Mouse (Mus musculus): ENCODE results near the gene Car6. TPM values are rescaled to one million over a fixed set of nuclear protein-coding genes. Genes with fewer than 3 reads are reported as not detected.

The Car6 gene
- polyA plus RNA-seq, 1 experiment from 2014 or later, result not detected

DNA sequence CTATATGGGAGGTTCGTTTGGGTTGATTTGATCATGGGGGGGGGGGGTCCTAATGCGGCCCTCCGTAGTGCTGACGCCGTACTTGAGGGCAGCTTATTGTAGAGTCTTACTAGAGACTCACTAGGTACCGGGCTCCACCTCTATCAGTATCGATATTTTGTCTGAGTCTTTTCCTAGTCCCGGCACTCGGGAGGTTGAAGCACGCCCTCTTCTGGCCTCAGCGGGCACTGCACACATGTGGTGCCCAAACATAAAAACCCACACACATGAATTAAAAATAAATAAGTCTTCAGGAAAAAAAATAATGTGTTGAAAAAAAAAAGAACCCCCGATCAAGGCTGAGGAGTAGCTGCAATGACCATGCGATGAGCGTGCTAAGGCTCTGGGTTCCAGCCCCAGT is 27.1 kb downstream of the Car6 start:
- Histone ChIP-seq H3K27ac (no peak overlapping the region), H3K36me3 (no peaks in the 10 kb centered on the region), H3K4me3 (replicated peaks) (no peak overlapping the region), H3K9me3 (no peaks in the 10 kb centered on the region), H3K4me1 (replicated peaks) (no peaks in the 10 kb centered on the region), H3K9ac (replicated peaks) (no peak overlapping the region), H3K4me2 (replicated peaks) (no peak overlapping the region), H3K27me3 (no peaks in the 10 kb centered on the region)
- no peak for ATAC-seq
- 94% methylated on average over 14 of the region's 14 CpGs for WGBS

DNA sequence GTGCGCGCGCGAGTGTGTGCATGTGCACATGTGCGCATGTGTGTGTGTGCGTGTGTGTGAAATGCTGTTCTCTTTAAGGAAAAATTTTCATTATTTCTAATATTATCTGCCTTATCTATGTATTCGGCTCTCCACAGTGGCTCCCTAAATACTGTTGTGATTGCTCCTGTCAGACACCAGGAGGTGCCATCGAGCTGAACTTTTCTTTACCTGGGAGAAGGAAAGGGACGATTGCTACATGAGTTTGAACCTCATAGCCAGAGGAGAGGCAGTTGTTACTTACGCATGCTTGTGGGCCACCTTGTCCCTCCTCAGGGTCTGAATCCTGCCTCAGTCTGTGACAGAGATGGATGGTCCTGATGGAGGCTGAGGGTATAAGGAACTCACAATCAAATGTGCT is 27.9 kb downstream of the Car6 start:
- Histone ChIP-seq H3K27ac (no peak overlapping the region), H3K36me3 (no peaks in the 10 kb centered on the region), H3K4me1 (replicated peaks) (no peaks in the 10 kb centered on the region), H3K4me3 (replicated peaks) (no peak overlapping the region), H3K4me2 (replicated peaks) (no peak overlapping the region), H3K9me3 (no peaks in the 10 kb centered on the region), H3K27me3 (no peaks in the 10 kb centered on the region), H3K9ac (replicated peaks) (no peak overlapping the region)
- no peak for ATAC-seq
- WGBS, result 61% methylated on average over 10 of the region's 10 CpGs

DNA sequence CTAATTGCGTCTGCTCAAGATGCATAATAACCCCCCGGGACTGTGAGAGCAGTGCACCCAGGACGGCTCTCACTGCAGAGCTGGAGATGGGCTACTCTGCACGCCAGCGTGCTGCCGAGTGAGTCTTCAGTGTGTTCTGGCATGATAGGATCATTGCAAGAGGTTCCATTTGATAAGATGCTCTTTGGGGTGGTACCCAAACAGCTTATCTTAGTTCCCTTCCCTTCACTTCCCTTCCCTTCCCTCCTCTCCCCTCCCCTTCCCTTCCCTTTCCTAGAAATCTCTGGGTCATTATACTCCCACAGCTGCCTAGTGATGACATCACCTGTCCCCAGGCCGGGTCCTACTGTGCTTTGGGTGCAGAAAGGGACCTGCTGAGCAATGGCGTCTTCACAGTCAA is 29.0 kb downstream of the Car6 start:
- Histone ChIP-seq H3K4me1 (replicated peaks) (no peaks in the 10 kb centered on the region), H3K27me3 (no peaks in the 10 kb centered on the region), H3K27ac (no peak overlapping the region), H3K4me3 (replicated peaks) (no peak overlapping the region), H3K4me2 (replicated peaks) (no peak overlapping the region), H3K36me3 (no peaks in the 10 kb centered on the region), H3K9ac (replicated peaks) (no peak overlapping the region), H3K9me3 (no peaks in the 10 kb centered on the region)
- WGBS, result 83% methylated on average over 8 of the region's 8 CpGs
- no peak for ATAC-seq

DNA sequence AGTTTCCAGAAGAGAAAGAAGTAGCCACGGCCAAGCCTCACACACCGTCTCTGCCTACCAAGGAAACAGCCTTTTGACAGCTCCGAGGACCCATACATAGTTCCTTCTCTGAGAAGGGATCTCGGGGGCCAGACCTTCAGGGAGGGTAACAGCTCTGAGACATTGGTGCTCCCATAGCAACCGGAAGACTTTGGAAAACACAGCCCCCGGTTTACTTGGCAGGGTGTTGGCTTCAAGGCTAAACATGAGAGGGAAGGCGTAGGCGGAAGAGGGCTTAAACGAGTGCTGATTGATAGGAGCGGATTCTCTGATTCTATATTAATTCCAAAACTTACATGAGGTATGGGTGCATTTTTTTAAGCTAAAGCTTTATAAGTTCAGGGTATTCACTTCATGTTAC is 32.7 kb downstream of the Car6 start:
- Histone ChIP-seq H3K9ac (replicated peaks) (no peak overlapping the region), H3K27me3 (no peaks in the 10 kb centered on the region), H3K4me1 (replicated peaks) (no peaks in the 10 kb centered on the region), H3K36me3 (no peaks in the 10 kb centered on the region), H3K4me3 (replicated peaks) (no peak overlapping the region), H3K27ac (no peak overlapping the region), H3K4me2 (replicated peaks) (no peak overlapping the region), H3K9me3 (peaks cover 5% of the 10 kb centered on the region)
- 74% methylated on average over 10 of the region's 10 CpGs for WGBS
- ATAC-seq, result no peak

DNA sequence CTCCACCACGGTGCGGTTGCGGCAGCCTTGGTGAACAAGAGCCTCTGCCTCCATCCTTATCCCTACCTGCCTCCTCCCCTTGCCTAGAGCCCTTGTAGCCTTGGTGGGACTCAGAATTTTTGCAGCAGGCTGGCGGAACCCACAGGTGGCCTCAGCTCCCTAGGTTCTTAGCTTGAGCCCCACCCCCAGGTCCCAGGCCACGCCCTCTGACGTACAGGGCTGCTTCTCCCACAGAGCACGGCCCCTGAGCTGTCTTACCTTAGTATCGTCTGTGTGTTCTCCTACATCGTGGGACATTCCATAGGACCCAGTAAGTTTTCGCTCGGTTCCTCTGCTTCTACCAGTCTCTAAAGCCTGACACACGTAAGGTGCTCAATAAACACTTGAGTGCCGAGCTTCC is 36.3 kb downstream of the Car6 start:
- WGBS, result 28% methylated on average over 13 of the region's 13 CpGs
- Histone ChIP-seq H3K4me1 (replicated peaks) (no peaks in the 10 kb centered on the region), H3K9ac (replicated peaks) (no peak overlapping the region), H3K4me2 (replicated peaks) (no peak overlapping the region), H3K4me3 (replicated peaks) (no peak overlapping the region), H3K36me3 (no peaks in the 10 kb centered on the region), H3K27me3 (no peaks in the 10 kb centered on the region), H3K27ac (no peak overlapping the region), H3K9me3 (peaks cover 5% of the 10 kb centered on the region)
- no peak for ATAC-seq

DNA sequence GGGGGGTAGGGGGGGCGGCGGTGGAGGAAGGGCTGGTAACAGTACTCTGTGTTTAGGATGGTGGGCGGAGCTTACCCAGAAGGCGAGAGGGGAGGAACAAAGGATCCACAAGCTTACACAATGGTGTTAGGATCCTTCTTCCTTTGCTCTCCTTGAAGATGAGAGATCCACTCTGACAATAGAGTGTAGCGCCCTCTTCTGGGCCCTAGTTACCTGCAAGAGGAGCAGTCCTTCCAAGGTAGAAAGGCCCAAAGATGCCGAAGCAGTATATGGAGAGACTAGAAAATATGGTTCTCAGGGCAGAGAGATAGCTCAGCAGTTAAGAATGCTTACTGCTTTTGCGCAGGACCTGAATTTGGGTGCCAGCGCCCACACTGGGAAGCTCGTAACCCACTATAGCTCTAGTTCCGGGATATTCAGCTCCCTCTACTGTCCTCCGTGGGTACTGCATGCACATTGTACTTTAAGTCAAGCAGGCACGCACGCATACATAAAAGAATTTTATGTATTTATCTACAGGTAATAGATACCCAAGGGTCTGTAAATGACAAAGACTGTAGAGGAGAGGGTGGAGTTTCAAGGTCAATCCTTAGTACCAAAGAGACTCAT is 38.5 kb downstream of the Car6 start:
- no peak for ATAC-seq
- no peaks in the 10 kb centered on the region for H3K27me3 ChIP-seq
- H3K4me2 ChIP-seq (replicated peaks), result no peak overlapping the region
- 72% methylated on average over 13 of the region's 13 CpGs for WGBS
- no peak overlapping the region for H3K9ac ChIP-seq (replicated peaks)
- no peaks in the 10 kb centered on the region for H3K36me3 ChIP-seq
- no peak overlapping the region for H3K27ac ChIP-seq
- H3K9me3 ChIP-seq, result peaks cover 5% of the 10 kb centered on the region
- no peak overlapping the region for H3K4me3 ChIP-seq (replicated peaks)
- no peaks in the 10 kb centered on the region for H3K4me1 ChIP-seq (replicated peaks)

DNA sequence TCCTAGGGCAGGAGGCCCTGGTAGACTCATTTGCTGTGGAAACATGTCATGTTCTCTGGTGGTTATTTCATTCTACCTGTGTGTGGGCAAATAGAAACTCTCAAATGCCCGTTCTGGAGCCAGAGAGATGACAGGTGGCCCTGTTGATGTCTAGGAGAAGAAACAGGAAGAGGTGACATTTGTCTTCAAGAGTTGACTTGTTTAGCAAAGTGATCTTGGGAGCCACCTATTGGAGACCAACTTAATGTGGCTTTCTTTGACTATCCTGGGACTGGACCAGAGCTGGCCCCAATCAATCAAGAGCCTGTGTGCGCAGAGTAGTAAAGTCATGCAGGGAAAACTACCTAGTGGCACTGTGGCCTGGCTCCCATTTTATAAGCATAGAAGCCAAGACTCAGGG is 41.7 kb downstream of the Car6 start:
- no peak for ATAC-seq
- H3K4me1 ChIP-seq (replicated peaks), result no peaks in the 10 kb centered on the region
- WGBS, result 83% methylated on average over 2 of the region's 2 CpGs
- H3K4me3 ChIP-seq (replicated peaks), result no peak overlapping the region
- H3K9me3 ChIP-seq, result peaks cover 5% of the 10 kb centered on the region
- H3K27ac ChIP-seq, result no peak overlapping the region
- H3K27me3 ChIP-seq, result no peaks in the 10 kb centered on the region
- H3K36me3 ChIP-seq, result no peaks in the 10 kb centered on the region
- no peak overlapping the region for H3K4me2 ChIP-seq (replicated peaks)
- H3K9ac ChIP-seq (replicated peaks), result no peak overlapping the region

DNA sequence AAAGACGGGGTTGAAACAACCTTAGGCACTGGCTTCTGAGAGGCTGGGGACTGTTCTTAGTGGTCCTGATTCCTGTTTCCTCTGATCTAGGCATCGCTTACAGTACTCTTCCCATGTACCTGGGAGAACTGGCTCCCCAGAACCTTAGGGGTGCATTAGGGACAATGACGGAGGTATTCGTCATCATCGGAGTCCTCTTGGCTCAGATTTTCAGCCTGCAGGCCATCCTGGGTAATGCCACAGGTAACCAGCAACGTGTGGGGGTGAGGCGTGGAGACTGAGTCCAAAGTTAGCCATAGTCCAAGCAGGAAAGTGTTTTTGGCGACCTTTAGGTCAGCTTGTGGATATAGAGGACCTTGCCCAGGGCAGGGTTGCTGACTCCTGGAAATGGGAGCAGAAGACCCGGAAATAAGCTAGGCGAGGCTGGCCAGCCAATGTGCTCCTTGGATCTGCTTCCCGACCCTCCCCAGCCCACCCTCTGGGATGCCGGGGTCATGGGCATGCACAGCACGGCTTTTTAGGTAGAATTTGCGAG is 43.7 kb downstream of the Car6 start:
- Histone ChIP-seq H3K4me1 (replicated peaks) (no peaks in the 10 kb centered on the region), H3K9me3 (no peaks in the 10 kb centered on the region), H3K36me3 (no peaks in the 10 kb centered on the region), H3K4me2 (replicated peaks) (no peak overlapping the region), H3K27me3 (no peaks in the 10 kb centered on the region), H3K27ac (no peak overlapping the region), H3K9ac (replicated peaks) (no peak overlapping the region), H3K4me3 (replicated peaks) (no peak overlapping the region)
- WGBS, result 76% methylated on average over 14 of the region's 14 CpGs
- no peak for ATAC-seq

DNA sequence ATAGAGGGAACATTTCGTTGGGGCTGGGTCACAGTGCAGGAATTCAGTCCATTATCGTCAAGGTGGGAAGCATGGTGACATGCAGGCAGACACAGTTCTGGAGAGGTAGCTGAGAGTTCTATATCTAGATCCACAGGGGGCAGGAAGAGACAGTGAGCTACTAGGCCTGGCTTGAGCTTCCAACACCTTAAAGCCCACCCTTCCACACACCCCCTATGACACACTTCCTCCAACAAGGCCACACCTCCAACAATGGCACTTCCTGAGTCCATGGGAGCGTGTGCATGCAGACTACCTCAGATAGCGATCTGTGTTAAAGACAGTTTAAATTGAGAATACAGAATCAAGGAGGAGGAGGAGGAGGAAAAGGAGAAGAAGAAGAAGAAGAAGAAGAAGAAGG is 45.4 kb downstream of the Car6 start:
- Histone ChIP-seq H3K27me3 (no peaks in the 10 kb centered on the region), H3K27ac (no peak overlapping the region), H3K9me3 (no peaks in the 10 kb centered on the region), H3K9ac (replicated peaks) (no peak overlapping the region), H3K4me1 (replicated peaks) (no peaks in the 10 kb centered on the region), H3K36me3 (no peaks in the 10 kb centered on the region), H3K4me3 (replicated peaks) (no peak overlapping the region), H3K4me2 (replicated peaks) (no peak overlapping the region)
- no peak for ATAC-seq
- WGBS, result 88% methylated on average over 4 of the region's 4 CpGs

DNA sequence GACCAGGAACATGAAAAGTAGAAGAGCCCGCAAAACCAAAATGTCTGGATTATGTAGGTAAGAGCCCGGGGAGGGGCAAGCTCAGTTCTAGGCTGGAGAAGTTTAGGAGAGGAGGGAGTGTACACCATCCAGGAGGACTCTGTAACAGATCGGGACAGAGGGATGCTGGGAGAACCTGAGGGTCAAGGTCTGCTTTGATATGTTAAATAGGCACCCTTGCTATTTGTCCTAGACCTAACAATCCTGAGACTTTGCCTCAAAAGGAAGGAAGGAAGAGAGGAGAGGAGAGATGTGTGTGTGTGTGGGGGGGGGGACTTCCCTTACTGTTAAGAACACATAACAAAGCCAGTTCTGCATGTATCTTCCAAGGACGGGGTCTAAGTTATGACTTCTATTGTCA is 45.8 kb downstream of the Car6 start:
- H3K9ac ChIP-seq (replicated peaks), result no peak overlapping the region
- no peaks in the 10 kb centered on the region for H3K27me3 ChIP-seq
- WGBS, result 90% methylated on average over 4 of the region's 4 CpGs
- H3K4me1 ChIP-seq (replicated peaks), result no peaks in the 10 kb centered on the region
- H3K36me3 ChIP-seq, result no peaks in the 10 kb centered on the region
- H3K9me3 ChIP-seq, result no peaks in the 10 kb centered on the region
- no peak overlapping the region for H3K4me3 ChIP-seq (replicated peaks)
- H3K4me2 ChIP-seq (replicated peaks), result no peak overlapping the region
- no peak for ATAC-seq
- no peak overlapping the region for H3K27ac ChIP-seq

DNA sequence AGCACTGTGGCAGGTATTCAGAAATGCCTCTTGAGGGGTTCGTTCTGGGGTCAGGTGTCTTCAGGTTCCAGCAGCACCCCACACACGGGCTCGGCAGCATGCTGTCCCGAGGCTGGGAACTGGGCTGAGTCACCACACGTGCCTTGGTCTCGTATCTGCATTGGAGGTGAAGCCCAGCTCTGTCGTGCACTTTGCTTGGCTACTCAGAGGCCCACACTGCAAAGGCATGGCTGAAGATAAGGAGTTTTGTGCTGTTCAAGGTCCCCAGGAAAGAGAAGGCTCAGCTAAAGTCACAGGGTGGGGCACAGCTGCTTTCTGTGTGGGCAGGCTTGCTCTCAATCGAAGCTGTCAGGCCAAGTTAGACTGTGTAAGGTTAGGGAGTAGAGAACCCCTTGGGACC is 48.6 kb downstream of the Car6 start:
- no peak overlapping the region for H3K4me3 ChIP-seq (replicated peaks)
- whole genome bisulfite sequencing, result 91% methylated on average over 8 of the region's 8 CpGs
- no peaks in the 10 kb centered on the region for H3K36me3 ChIP-seq
- no peak overlapping the region for H3K4me2 ChIP-seq (replicated peaks)
- no peak overlapping the region for H3K27ac ChIP-seq
- H3K9me3 ChIP-seq, result peaks cover 6% of the 10 kb centered on the region
- no peak for ATAC-seq
- H3K9ac ChIP-seq (replicated peaks), result no peak overlapping the region
- no peaks in the 10 kb centered on the region for H3K4me1 ChIP-seq (replicated peaks)
- no peaks in the 10 kb centered on the region for H3K27me3 ChIP-seq

DNA sequence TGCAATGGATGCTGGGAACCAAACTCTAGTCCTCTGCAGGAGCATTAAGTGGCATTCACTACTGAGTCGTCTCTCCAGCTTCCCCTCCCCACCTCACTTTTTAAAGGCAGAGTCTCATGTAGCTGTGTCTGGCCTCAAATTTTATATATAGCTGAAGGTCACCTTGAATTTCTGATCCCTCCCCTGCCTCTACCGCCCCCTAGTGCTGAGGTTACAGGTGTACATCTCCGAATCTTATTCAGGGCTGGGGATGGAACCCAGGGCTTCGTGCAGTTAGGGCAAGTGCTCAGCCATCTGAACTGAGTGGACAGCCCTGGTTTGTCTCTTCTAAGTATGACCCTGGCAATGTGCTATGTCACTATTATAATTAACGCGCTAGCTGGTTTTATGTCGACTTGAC is 50.1 kb downstream of the Car6 start:
- H3K4me1 ChIP-seq (replicated peaks), result no peaks in the 10 kb centered on the region
- H3K27me3 ChIP-seq, result no peaks in the 10 kb centered on the region
- no peak overlapping the region for H3K9ac ChIP-seq (replicated peaks)
- no peak overlapping the region for H3K27ac ChIP-seq
- ATAC-seq, result no peak
- WGBS, result 81% methylated on average over 7 of the region's 7 CpGs
- no peak overlapping the region for H3K4me2 ChIP-seq (replicated peaks)
- peaks cover 7% of the 10 kb centered on the region for H3K9me3 ChIP-seq
- no peak overlapping the region for H3K4me3 ChIP-seq (replicated peaks)
- H3K36me3 ChIP-seq, result no peaks in the 10 kb centered on the region

DNA sequence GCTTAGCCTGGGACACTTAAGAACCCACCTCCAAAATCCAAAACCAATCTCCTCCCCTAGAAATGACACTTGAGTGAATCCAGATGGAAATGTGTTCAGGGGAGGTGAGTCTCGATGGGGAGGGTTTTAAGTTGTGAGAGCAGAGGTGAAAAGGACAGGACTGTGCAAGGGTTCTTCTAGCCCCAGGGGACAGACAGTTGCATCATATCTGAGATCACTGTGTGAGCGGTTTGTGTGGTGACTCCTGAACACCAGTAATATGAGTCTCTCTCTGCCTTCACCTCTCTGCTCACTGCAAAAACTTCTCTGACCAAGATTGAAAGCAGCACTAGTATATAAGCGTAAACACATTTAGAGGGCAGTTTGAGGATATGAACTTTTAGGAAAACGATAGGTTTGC is 54.8 kb downstream of the Car6 start:
- WGBS, result 88% methylated on average over 4 of the region's 4 CpGs
- no peaks in the 10 kb centered on the region for H3K4me1 ChIP-seq (replicated peaks)
- ATAC-seq, result no peak

More for the DNA sequence above, 54.8 kb downstream of the Car6 start:
- H3K27ac ChIP-seq, result no peak overlapping the region
- no peak overlapping the region for H3K4me2 ChIP-seq (replicated peaks)
- H3K9me3 ChIP-seq, result peaks cover 7% of the 10 kb centered on the region
- no peak overlapping the region for H3K9ac ChIP-seq (replicated peaks)
- no peak overlapping the region for H3K4me3 ChIP-seq (replicated peaks)
- H3K27me3 ChIP-seq, result no peaks in the 10 kb centered on the region
- no peaks in the 10 kb centered on the region for H3K36me3 ChIP-seq

Data from midbrain, embryonic 13.5 days (tissue).